Mouse (Mus musculus): ENCODE measurements around the gene A730046J19Rik. TPM values are rescaled to one million over a fixed set of nuclear protein-coding genes. Genes with fewer than 3 reads are reported as not detected.

The A730046J19Rik gene
- 0.43 and 0.51 TPM in 2 replicates for polyA plus RNA-seq (2015; fragmentation: Nextera tagmentation; extraction: Ambion mirVana)

DNA sequence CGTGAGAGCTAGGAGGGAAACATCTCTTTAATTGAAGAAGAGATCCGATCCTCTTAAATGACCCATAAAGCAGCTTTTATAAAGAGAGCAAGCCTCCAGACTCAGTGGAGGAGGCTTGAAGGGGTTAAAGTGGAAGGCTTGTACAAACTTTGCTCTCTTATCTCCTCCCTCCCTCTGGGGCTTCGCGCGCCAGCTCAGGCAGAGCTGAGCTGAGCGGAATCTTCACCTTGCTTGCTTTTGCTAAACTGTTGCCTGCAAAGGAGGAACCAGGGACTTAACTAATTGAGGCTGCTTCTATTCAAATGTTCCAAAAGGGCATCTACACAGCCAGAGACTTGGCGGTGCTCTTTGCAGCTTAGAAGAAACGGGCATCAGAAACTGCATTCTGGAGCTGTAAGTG lies at the start of gene A730046J19Rik:
TSS of gene A730046J19Rik (plus strand) at position 173 of the 400 bp plus-strand sequence.
- H3K4me2 ChIP-seq = peak within 1 kb of the TSS; percentile 45
- no peak within 1 kb of the TSS for H3K27ac ChIP-seq
- no peaks in the 10 kb centered on the region for H3K36me3 ChIP-seq (replicated peaks)
- H3K4me3 ChIP-seq = peak within 1 kb of the TSS; percentile 17
- WGBS = 24% methylated on average over 8 of the region's 8 CpGs
- no peaks in the 10 kb centered on the region for H3K9me3 ChIP-seq
- H3K27me3 ChIP-seq (replicated peaks) = no peaks in the 10 kb centered on the region
- no peaks in the 10 kb centered on the region for H3K4me1 ChIP-seq
- ATAC-seq (replicated peaks) = no peak
- H3K9ac ChIP-seq = no peak within 1 kb of the TSS

DNA sequence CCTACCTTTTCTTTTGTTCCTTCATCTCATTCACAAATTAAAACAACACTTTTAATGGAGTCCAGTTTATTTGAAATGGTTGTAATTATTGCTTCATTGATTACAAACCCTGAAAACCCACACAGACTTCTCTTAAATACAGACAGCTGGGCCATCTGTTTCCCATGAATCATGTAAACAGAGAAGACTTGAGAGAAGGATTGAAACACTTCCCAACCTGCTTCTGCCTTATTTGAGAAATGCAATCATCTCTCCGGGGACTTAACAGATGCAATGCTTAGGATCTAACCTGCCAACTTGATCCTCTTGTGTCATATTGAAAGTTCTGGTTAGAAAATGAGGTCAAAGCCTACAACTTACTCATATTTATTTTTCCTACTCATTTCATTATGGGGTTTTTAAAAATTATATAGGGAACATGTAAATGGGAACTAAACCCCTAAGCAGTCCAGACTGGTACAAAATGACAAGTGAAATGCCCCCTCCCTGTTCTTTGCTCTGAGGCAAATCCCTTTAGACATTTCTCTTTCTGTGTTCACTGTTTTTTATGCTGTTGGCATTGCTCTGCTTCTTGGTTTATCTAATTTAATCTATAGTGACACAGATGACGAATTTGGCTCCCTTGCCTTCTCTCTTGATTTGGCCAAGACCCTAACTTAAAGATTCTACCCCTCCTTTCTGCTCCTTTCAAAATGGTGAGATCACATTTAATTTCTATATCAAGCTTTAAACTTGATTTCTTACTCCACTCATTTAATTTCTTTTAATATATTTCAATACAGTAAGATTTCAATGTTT lies 48.7 kb upstream of the A730046J19Rik start:
- WGBS = 52% methylated on average over 2 of the region's 2 CpGs
- ATAC-seq (replicated peaks) = no peak

DNA sequence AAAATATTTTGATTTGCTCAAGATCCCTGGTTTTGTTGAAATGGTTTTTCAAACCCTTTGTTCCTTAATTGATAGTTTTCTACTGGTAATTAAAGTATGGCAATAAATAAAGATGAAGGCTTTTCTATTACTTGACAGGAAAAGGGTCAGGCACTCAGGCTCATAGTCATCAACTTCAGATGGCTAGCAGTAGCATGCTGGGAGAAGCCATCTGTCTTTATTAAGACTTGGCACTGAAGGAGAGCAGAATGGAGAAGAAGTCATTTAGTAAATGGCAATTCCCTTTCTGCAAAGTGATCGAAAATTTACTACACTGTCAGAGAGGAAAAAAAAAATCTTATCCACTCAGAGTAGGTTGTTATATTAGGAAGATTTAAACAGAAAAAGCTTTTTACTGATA lies 17.2 kb upstream of the A730046J19Rik start:
- no peak overlapping the region for H3K9ac ChIP-seq
- H3K4me1 ChIP-seq = no peaks in the 10 kb centered on the region
- no peak overlapping the region for H3K4me2 ChIP-seq
- no peak for ATAC-seq (replicated peaks)
- H3K27me3 ChIP-seq (replicated peaks) = no peaks in the 10 kb centered on the region
- no peak overlapping the region for H3K27ac ChIP-seq
- H3K9me3 ChIP-seq = no peaks in the 10 kb centered on the region
- no peaks in the 10 kb centered on the region for H3K36me3 ChIP-seq (replicated peaks)
- H3K4me3 ChIP-seq = no peak overlapping the region
- 84% methylated on average over 1 of the region's 1 CpGs for WGBS

More for the DNA sequence above, 48.7 kb upstream of the A730046J19Rik start:
- H3K4me1 ChIP-seq = no peaks in the 10 kb centered on the region
- no peaks in the 10 kb centered on the region for H3K9me3 ChIP-seq
- H3K9ac ChIP-seq = no peak overlapping the region
- H3K4me3 ChIP-seq = no peak overlapping the region
- H3K27me3 ChIP-seq (replicated peaks) = no peaks in the 10 kb centered on the region
- no peak overlapping the region for H3K27ac ChIP-seq
- no peaks in the 10 kb centered on the region for H3K36me3 ChIP-seq (replicated peaks)
- no peak overlapping the region for H3K4me2 ChIP-seq

DNA sequence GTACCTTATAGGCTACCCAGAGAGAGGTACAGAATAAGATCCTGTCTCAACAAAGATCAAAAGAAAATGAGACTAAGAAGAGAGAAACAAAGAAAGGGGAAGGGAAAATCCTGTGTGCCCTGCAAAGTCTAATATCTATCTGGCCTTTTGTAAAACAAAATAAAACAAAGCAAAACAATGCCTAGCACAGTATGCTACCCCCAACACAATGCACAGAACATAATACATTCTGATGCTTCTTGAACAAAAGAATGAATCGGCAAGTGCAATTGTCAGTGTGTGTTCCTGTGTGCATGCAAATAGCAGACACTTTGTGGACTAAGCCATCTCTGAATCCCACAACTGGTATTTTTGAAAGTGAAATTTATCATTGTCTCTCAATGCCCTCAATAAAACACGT lies 3.5 kb upstream of the A730046J19Rik start:
- no peaks in the 10 kb centered on the region for H3K4me1 ChIP-seq
- H3K9me3 ChIP-seq = no peaks in the 10 kb centered on the region
- no peak overlapping the region for H3K27ac ChIP-seq
- WGBS = 37% methylated on average over 2 of the region's 2 CpGs
- no peak overlapping the region for H3K4me2 ChIP-seq
- H3K9ac ChIP-seq = no peak overlapping the region
- H3K36me3 ChIP-seq (replicated peaks) = no peaks in the 10 kb centered on the region
- H3K27me3 ChIP-seq (replicated peaks) = no peaks in the 10 kb centered on the region
- no peak for ATAC-seq (replicated peaks)
- H3K4me3 ChIP-seq = no peak overlapping the region

GRCm38 (mm10) chrX:144154111-144154510 lies 616 bp downstream of the A730046J19Rik start:
- 41% methylated on average over 7 of the region's 7 CpGs for WGBS
- Histone ChIP-seq H3K4me3 (no peak overlapping the region), H3K9ac (no peak overlapping the region), H3K27me3 (replicated peaks) (no peaks in the 10 kb centered on the region), H3K4me1 (no peaks in the 10 kb centered on the region), H3K9me3 (no peaks in the 10 kb centered on the region), H3K36me3 (replicated peaks) (no peaks in the 10 kb centered on the region), H3K27ac (no peak overlapping the region), H3K4me2 (peak overlapping the region; percentile 45)
- no peak for ATAC-seq (replicated peaks)

GRCm38 (mm10) chrX:144162936-144163335 lies 9.4 kb downstream of the A730046J19Rik start:
- Histone ChIP-seq H3K4me2 (no peak overlapping the region; the same call in 1 of the 2 replicates), H3K27ac (no peak overlapping the region)
- ATAC-seq (replicated peaks) = peak; percentile 66; the same call in 1 of the 2 replicates

More at GRCm38 (mm10) chrX:144162936-144163335, 9.4 kb downstream of the A730046J19Rik start:
- H3K4me1 ChIP-seq = no peaks in the 10 kb centered on the region; the same call in 1 of the 2 replicates
- H3K9me3 ChIP-seq = no peaks in the 10 kb centered on the region
- 45% methylated on average over 5 of the region's 5 CpGs for WGBS
- H3K36me3 ChIP-seq (replicated peaks) = no peaks in the 10 kb centered on the region
- H3K27me3 ChIP-seq (replicated peaks) = no peaks in the 10 kb centered on the region
- no peak overlapping the region for H3K4me3 ChIP-seq
- no peak overlapping the region for H3K9ac ChIP-seq

Other genes starting within 250 kb of the A730046J19Rik start
- 274 and 311 TPM in 2 replicates for gene Dcx, start 220.4 kb upstream of the A730046J19Rik start, polyA plus RNA-seq (2015; fragmentation: Nextera tagmentation; extraction: Ambion mirVana)
- gene Alg13, start 164.1 kb downstream of the A730046J19Rik start, polyA plus RNA-seq (2015; fragmentation: Nextera tagmentation; extraction: Ambion mirVana) = 10.2 and 12.1 TPM in 2 replicates